Mouse (Mus musculus) neutrophil, adult 83 days (primary cell): ENCODE data around the gene Tac2. TPM values are rescaled to one million over a fixed set of nuclear protein-coding genes. Genes with fewer than 3 reads are reported as not detected.

Experiments used
- total RNA-seq, 2 experiments: library from RNA; stranded (reverse); gene quantifications; one replicate each; pipeline ENCODE4 v1.2.4; 2023

Gene Tac2
- 1 to 10 TPM; 2.0 to 5.6 TPM for total RNA-seq

DNA sequence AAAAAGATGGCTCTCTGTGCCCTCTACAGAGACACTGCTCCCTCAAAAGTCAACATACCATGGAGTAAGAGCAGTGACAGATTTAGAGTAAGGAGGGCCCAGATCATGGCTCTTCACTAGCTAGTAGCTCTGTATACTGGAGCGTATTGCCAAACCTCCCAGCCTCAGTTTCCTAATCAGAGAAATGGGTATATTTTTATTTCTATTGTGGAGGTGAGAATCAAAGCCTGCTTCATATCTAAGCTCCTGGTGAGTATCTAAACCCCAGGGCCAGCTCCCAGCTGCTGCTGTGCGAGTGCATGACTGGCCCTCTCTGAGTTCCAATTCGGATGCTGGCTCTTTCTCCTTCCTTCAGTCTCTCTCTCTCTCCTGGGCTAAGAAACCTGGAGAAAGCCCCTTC lies at the start of gene Tac2:
Tac2 (plus strand) TSS at position 301 of the 400 bp plus-strand sequence.

DNA sequence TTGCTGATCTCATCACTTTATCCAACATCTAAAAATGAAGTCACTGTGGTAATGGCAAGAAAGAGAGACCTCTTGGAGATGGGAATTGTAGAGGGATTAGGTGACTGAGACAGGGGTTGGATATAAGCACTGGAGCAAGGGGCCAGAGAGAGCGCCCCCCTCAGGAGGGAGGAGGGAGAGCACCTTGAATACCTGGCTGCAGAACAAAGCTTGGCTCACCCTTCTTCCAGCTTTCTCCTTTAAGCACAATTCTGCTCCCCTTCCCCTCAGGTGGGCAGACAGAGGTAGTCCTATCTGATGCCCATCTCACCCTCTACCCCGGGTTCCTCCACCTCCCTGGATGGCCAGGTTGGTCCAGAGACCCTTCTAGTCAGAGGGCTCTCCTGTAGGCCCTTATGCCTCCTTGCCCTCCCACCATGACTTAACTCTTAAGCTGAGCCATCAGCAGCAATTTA lies 19.5 kb upstream of the Tac2 start, which contains the start of gene Myo1a:
Myo1a (plus strand) TSS at position 405 of the 455 bp plus-strand sequence.

DNA sequence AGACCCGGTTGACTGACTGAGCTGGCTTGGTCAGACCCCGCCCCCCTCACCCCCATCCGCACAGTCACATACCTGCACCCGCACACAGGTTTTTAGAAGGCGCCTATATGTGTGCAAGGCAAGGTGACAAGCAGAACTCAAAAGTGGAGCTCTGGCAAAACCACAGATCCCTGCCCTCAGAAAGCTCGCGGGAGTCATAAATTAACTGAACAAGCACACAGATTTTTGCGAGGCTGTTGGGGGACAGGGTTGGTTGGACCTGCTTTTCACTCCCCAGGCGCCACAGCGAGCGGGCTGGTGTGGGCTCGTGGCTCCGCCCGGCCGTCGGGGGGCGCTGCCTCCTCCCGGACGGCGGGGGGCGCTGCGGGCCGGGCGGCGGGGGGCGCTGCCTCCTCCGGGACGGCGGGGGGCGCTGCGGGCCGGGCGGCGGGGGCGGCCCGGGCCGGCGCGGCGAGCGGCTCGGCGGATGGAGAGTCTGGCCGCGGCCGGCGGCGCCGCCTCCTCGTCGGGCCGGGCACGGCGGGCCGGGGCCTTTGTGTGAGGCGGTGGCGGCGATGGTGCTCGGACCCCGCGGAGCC lies 14.9 kb downstream of the Tac2 start, which contains the start of gene Zbtb39:
Zbtb39 (plus strand) TSS at position 456 of the 578 bp plus-strand sequence.

DNA sequence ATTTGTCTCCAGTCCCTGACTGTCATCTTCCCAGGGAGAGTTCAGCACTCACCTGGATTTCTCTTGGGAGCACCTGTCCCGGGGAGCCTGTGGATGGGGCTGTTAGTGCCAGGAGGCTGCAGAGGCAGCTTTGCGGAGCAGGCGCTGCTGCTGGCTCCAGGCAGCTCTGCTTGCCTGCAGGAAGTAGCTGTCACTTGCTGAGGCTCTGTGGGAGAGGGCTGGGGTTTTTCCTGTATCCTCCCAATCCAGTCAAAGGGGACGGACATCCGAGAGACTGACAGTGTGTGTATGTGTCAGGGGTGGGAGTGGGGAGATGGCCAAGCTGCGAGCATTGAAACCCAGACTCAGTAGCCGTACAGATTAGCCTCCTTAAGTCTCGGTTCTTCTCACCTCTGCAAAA lies 27.3 kb downstream of the Tac2 start, which contains the start of gene Gpr182:
Gpr182 (minus strand) TSS at position 185 of the 400 bp plus-strand sequence.

GRCm38 (mm10) chr10:127759181-127760110 lies 35.2 kb downstream of the Tac2 start, which contains the start of the genes Rdh1 and Rdh16f1:
TSS of gene Rdh1 (plus strand) at chr10:127759721.
TSS of gene Rdh16f1 (plus strand) at chr10:127759787.

DNA sequence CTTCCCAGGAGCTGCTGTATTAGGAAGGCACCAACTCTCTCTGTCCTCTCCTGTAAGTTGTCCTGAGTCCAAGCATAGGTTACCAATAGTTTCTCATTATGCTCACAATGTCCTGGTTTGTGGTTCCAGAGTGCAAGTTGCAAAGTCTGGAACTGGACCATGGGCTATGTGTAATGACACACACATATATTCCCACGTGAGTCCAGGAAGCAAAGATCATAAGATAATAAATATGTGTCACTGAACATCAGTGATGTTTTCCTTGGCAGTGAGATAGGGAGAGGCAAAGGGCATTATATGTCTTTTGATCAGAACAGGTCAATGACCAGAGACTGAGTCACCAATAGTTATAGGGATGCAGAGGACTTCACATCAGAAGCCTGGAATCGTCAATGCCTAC lies 51.7 kb downstream of the Tac2 start, which contains the start of gene Rdh9:
Rdh9 (plus strand) TSS at position 376 of the 400 bp plus-strand sequence.

Other genes starting within 250 kb of the Tac2 start
- 1 to 10 TPM; 2.0 to 2.4 TPM for gene Stac3, start 222.8 kb upstream of the Tac2 start, total RNA-seq
- gene Ndufa4l2, start 209.5 kb upstream of the Tac2 start, total RNA-seq = not detected
- gene Shmt2, start 202.0 kb upstream of the Tac2 start, total RNA-seq = 10 to 100 TPM; 27.5 to 27.6 TPM
- not detected for gene Nxph4, start 189.9 kb upstream of the Tac2 start, total RNA-seq
- gene Lrp1, start 103.3 kb upstream of the Tac2 start, total RNA-seq = 100 to 1,000 TPM in 1 of 2 experiments, 10 to 100 TPM in 1; 95.8 to 102 TPM
- gene Stat6, start 81.5 kb upstream of the Tac2 start, total RNA-seq = 100 to 1,000 TPM; 185 to 200 TPM
- gene Nemp1, start 57.6 kb upstream of the Tac2 start, total RNA-seq = 10 to 100 TPM; 13.0 to 13.2 TPM
- 1 to 10 TPM; 1.2 to 1.5 TPM for gene Nab2, start 55.9 kb upstream of the Tac2 start, total RNA-seq
- under 1 TPM; 0.51 to 0.94 TPM for gene Myo1a, start 19.3 kb upstream of the Tac2 start, total RNA-seq
- gene Zbtb39, start 15.1 kb downstream of the Tac2 start, total RNA-seq = 10 to 100 TPM; 14.4 to 17.2 TPM
- gene Gpr182, start 27.3 kb downstream of the Tac2 start, total RNA-seq = under 1 TPM in 1 of 2 experiments, not detected in 1; 0.22 TPM
- gene Rdh1, start 35.2 kb downstream of the Tac2 start, total RNA-seq = under 1 TPM; 0.20 to 0.33 TPM
- under 1 TPM in 1 of 2 experiments, not detected in 1; 0.20 TPM for gene Rdh16f1, start 35.3 kb downstream of the Tac2 start, total RNA-seq
- under 1 TPM in 1 of 2 experiments, not detected in 1; 0.49 TPM for gene Rdh9, start 51.9 kb downstream of the Tac2 start, total RNA-seq
- gene Rdh16, start 76.7 kb downstream of the Tac2 start, total RNA-seq = under 1 TPM in 1 of 2 experiments, not detected in 1; 0.20 TPM
- not detected for gene Rdh19, start 125.5 kb downstream of the Tac2 start, total RNA-seq
- not detected for gene Rdh16f2, start 142.0 kb downstream of the Tac2 start, total RNA-seq
- gene Rdh7, start 164.3 kb downstream of the Tac2 start, total RNA-seq = not detected
- not detected for gene Sdr9c7, start 174.0 kb downstream of the Tac2 start, total RNA-seq